Mouse (Mus musculus) midbrain, embryonic 15.5 days (tissue): Measurements from ENCODE around the gene Hacd1. TPM values are rescaled to one million over a fixed set of nuclear protein-coding genes. Genes with fewer than 3 reads are reported as not detected.

Experiments
- polyA plus RNA-seq: library from polyadenylated mRNA; unstranded; fragments of >200 nt; fragmentation: Nextera tagmentation; extraction: Ambion mirVana; gene quantifications from 2 replicates; pipeline ENCODE4 v1.2.1, GENCODE M21; 2015

The Hacd1 gene
- polyA plus RNA-seq, 1 experiment from 2014 or later, result 71.6 TPM

Other genes with a start within 250 kb of the Hacd1 start
- gene Stam, start 18.0 kb upstream of the Hacd1 start, polyA plus RNA-seq, result 129 and 133 TPM in 2 replicates
- gene Tmem236, start 118.4 kb upstream of the Hacd1 start, polyA plus RNA-seq, result 0.06 and 0.12 TPM in 2 replicates
- gene Mrc1, start 173.3 kb upstream of the Hacd1 start, polyA plus RNA-seq, result 6.4 and 6.8 TPM in 2 replicates